Mouse (Mus musculus) bone marrow, adult 2 months (tissue): ENCODE measurements around the gene Cfap43.

Source experiments
- CTCF ChIP-seq: fragments of 200-500 bp; IDR thresholded peaks from 2 replicates; pipeline ENCODE4 v1.5.1; 2011; ENCODE audit warnings: low read length, control low read depth; ENCODE audit not compliant: control insufficient read depth, insufficient read depth
- POLR2A ChIP-seq: fragments of 200-500 bp; IDR thresholded peaks from 2 replicates; pipeline ENCODE4 v1.6.1; 2011; ENCODE audit warnings: low read depth, mild to moderate bottlenecking, control low read depth, low read length, borderline replicate concordance; ENCODE audit not compliant: control insufficient read depth

DNA sequence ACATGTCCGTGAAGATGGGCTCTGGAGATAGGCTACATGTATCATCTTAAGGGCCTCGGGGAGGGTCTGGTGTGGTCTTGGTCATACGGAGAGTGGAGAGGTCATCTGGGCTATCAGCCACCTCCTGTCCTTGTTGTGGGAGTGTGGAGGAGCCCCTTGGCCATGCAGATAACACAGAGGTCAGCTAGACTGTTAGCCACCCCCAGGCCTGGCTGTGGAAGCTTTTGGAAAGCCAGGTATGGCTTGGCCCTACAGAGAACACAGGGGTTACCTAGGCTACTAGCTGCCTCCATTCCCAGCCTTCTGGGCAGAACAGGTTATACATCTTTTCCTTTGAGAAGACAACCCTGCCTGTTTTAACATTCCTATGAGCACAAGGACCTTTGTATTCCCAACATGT, 56.5 kb downstream of the Cfap43 start:
- TF ChIP-seq CTCF (no peak), POLR2A (no peak)
